Mouse (Mus musculus): Measurements from ENCODE around the gene Lifr. TPM values are rescaled to one million over a fixed set of nuclear protein-coding genes. Genes with fewer than 3 reads are reported as not detected.

Lifr gene
- polyA plus RNA-seq, 1 experiment from 2014 or later = 19.8 TPM

GRCm38 (mm10) chr15:7070199-7070794, 20.1 kb upstream of the Lifr start:
- DNase-seq (ENCODE audit: low spot score) (no peak), ATAC-seq (replicated peaks; ENCODE audit: insufficient number of reproducible peaks, low FRiP score, low TSS enrichment, low read depth) (no peak)
- WGBS = 79% methylated on average over 6 of the region's 6 CpGs

GRCm38 (mm10) chr15:7073269-7073668, 17.1 kb upstream of the Lifr start:
- 48% methylated on average over 3 of the region's 3 CpGs for WGBS
- no peaks in the 10 kb centered on the region for H3K9me3 ChIP-seq (replicated peaks; ENCODE audit: control insufficient read depth, low read length)
- DNase-seq (ENCODE audit: low spot score) (no peak), ATAC-seq (replicated peaks; ENCODE audit: insufficient number of reproducible peaks, low FRiP score, low TSS enrichment, low read depth) (no peak)
- H3K9ac ChIP-seq (replicated peaks; ENCODE audit: low read length) = no peak overlapping the region
- H3K4me2 ChIP-seq (ENCODE audit: low read depth, low read length) = no peak overlapping the region
- H3K4me1 ChIP-seq (ENCODE audit: control insufficient read depth, insufficient read depth, low read length) = no peaks in the 10 kb centered on the region
- H3K27ac ChIP-seq (replicated peaks; ENCODE audit: low read depth, low read length) = no peak overlapping the region
- no peaks in the 10 kb centered on the region for H3K27me3 ChIP-seq (ENCODE audit: control insufficient read depth, insufficient read depth, low read length)
- no peak overlapping the region for H3K4me3 ChIP-seq (ENCODE audit: low read depth, low read length)
- no peaks in the 10 kb centered on the region for H3K36me3 ChIP-seq (replicated peaks; ENCODE audit: control insufficient read depth, insufficient read depth, low read depth, low read length)

More at GRCm38 (mm10) chr15:7070199-7070794, 20.1 kb upstream of the Lifr start:
- H3K4me3 ChIP-seq (ENCODE audit: low read depth, low read length) = no peak overlapping the region
- H3K9ac ChIP-seq (replicated peaks; ENCODE audit: low read length) = no peak overlapping the region
- no peak overlapping the region for H3K27ac ChIP-seq (replicated peaks; ENCODE audit: low read depth, low read length)
- no peaks in the 10 kb centered on the region for H3K27me3 ChIP-seq (ENCODE audit: control insufficient read depth, insufficient read depth, low read length)
- H3K4me1 ChIP-seq (ENCODE audit: control insufficient read depth, insufficient read depth, low read length) = no peaks in the 10 kb centered on the region
- no peak overlapping the region for H3K4me2 ChIP-seq (ENCODE audit: low read depth, low read length)
- no peaks in the 10 kb centered on the region for H3K36me3 ChIP-seq (replicated peaks; ENCODE audit: control insufficient read depth, insufficient read depth, low read depth, low read length)
- H3K9me3 ChIP-seq (replicated peaks; ENCODE audit: control insufficient read depth, low read length) = no peaks in the 10 kb centered on the region

GRCm38 (mm10) chr15:7075185-7075584, 15.2 kb upstream of the Lifr start:
- H3K9me3 ChIP-seq (replicated peaks; ENCODE audit: control insufficient read depth, low read length) = no peaks in the 10 kb centered on the region
- H3K27me3 ChIP-seq (ENCODE audit: control insufficient read depth, insufficient read depth, low read length) = no peaks in the 10 kb centered on the region
- ATAC-seq (replicated peaks; ENCODE audit: insufficient number of reproducible peaks, low FRiP score, low TSS enrichment, low read depth) = no peak
- 95% methylated on average over 6 of the region's 6 CpGs for WGBS
- no peak for DNase-seq (ENCODE audit: low spot score)
- H3K4me2 ChIP-seq (ENCODE audit: low read depth, low read length) = no peak overlapping the region
- no peak overlapping the region for H3K4me3 ChIP-seq (ENCODE audit: low read depth, low read length)
- H3K27ac ChIP-seq (replicated peaks; ENCODE audit: low read depth, low read length) = no peak overlapping the region
- no peaks in the 10 kb centered on the region for H3K36me3 ChIP-seq (replicated peaks; ENCODE audit: control insufficient read depth, insufficient read depth, low read depth, low read length)
- no peak overlapping the region for H3K9ac ChIP-seq (replicated peaks; ENCODE audit: low read length)
- no peaks in the 10 kb centered on the region for H3K4me1 ChIP-seq (ENCODE audit: control insufficient read depth, insufficient read depth, low read length)

- Histone ChIP-seq H3K27me3 (ENCODE audit: control insufficient read depth, insufficient read depth, low read length) (no peaks in the 10 kb centered on the region), H3K36me3 (replicated peaks; ENCODE audit: control insufficient read depth, insufficient read depth, low read depth, low read length) (no peaks in the 10 kb centered on the region), H3K9me3 (replicated peaks; ENCODE audit: control insufficient read depth, low read length) (no peaks in the 10 kb centered on the region), H3K27ac (replicated peaks; ENCODE audit: low read depth, low read length) (no peak overlapping the region), H3K4me3 (ENCODE audit: low read depth, low read length) (no peak overlapping the region), H3K4me1 (ENCODE audit: control insufficient read depth, insufficient read depth, low read length) (no peaks in the 10 kb centered on the region), H3K4me2 (ENCODE audit: low read depth, low read length) (no peak overlapping the region), H3K9ac (replicated peaks; ENCODE audit: low read length) (no peak overlapping the region)
- 65% methylated on average over 2 of the region's 2 CpGs for WGBS
- ATAC-seq (replicated peaks; ENCODE audit: insufficient number of reproducible peaks, low FRiP score, low TSS enrichment, low read depth) (no peak), DNase-seq (ENCODE audit: low spot score) (no peak)
These were observed 12.1 kb upstream of the Lifr start for GRCm38 (mm10) chr15:7078356-7078755.

- ATAC-seq (replicated peaks; ENCODE audit: insufficient number of reproducible peaks, low FRiP score, low TSS enrichment, low read depth) (no peak), DNase-seq (ENCODE audit: low spot score) (no peak)
- 91% methylated on average over 4 of the region's 4 CpGs for WGBS
- Histone ChIP-seq H3K9me3 (replicated peaks; ENCODE audit: control insufficient read depth, low read length) (no peaks in the 10 kb centered on the region), H3K27ac (replicated peaks; ENCODE audit: low read depth, low read length) (no peak overlapping the region), H3K27me3 (ENCODE audit: control insufficient read depth, insufficient read depth, low read length) (no peaks in the 10 kb centered on the region), H3K4me1 (ENCODE audit: control insufficient read depth, insufficient read depth, low read length) (no peaks in the 10 kb centered on the region), H3K4me2 (ENCODE audit: low read depth, low read length) (no peak overlapping the region), H3K9ac (replicated peaks; ENCODE audit: low read length) (no peak overlapping the region), H3K36me3 (replicated peaks; ENCODE audit: control insufficient read depth, insufficient read depth, low read depth, low read length) (no peaks in the 10 kb centered on the region), H3K4me3 (ENCODE audit: low read depth, low read length) (no peak overlapping the region)
These were observed 10.6 kb upstream of the Lifr start for GRCm38 (mm10) chr15:7079631-7080337.

GRCm38 (mm10) chr15:7080916-7081626, 9.3 kb upstream of the Lifr start:
- H3K9ac ChIP-seq (replicated peaks; ENCODE audit: low read length) = no peak overlapping the region
- no peaks in the 10 kb centered on the region for H3K9me3 ChIP-seq (replicated peaks; ENCODE audit: control insufficient read depth, low read length)
- no peak overlapping the region for H3K4me2 ChIP-seq (ENCODE audit: low read depth, low read length)
- H3K4me3 ChIP-seq (ENCODE audit: low read depth, low read length) = no peak overlapping the region
- DNase-seq (ENCODE audit: low spot score) = peak; percentile 50
- H3K36me3 ChIP-seq (replicated peaks; ENCODE audit: control insufficient read depth, insufficient read depth, low read depth, low read length) = no peaks in the 10 kb centered on the region
- H3K27ac ChIP-seq (replicated peaks; ENCODE audit: low read depth, low read length) = no peak overlapping the region
- H3K27me3 ChIP-seq (ENCODE audit: control insufficient read depth, insufficient read depth, low read length) = no peaks in the 10 kb centered on the region
- 0 out of 2 replicates have a peak, but pooled peaks have one; percentile 5 for ATAC-seq (replicated peaks; ENCODE audit: insufficient number of reproducible peaks, low FRiP score, low TSS enrichment, low read depth)
- 52% methylated on average over 13 of the region's 15 CpGs for WGBS
- H3K4me1 ChIP-seq (ENCODE audit: control insufficient read depth, insufficient read depth, low read length) = no peaks in the 10 kb centered on the region

- Histone ChIP-seq H3K4me1 (ENCODE audit: control insufficient read depth, insufficient read depth, low read length) (no peaks in the 10 kb centered on the region), H3K36me3 (replicated peaks; ENCODE audit: control insufficient read depth, insufficient read depth, low read depth, low read length) (no peaks in the 10 kb centered on the region), H3K27me3 (ENCODE audit: control insufficient read depth, insufficient read depth, low read length) (no peaks in the 10 kb centered on the region), H3K4me3 (ENCODE audit: low read depth, low read length) (no peak overlapping the region), H3K4me2 (ENCODE audit: low read depth, low read length) (0 out of 2 replicates have a peak overlapping the region, but pooled peaks have one; percentile 10), H3K27ac (replicated peaks; ENCODE audit: low read depth, low read length) (no peak overlapping the region), H3K9me3 (replicated peaks; ENCODE audit: control insufficient read depth, low read length) (no peaks in the 10 kb centered on the region), H3K9ac (replicated peaks; ENCODE audit: low read length) (no peak overlapping the region)
- no peak for DNase-seq (ENCODE audit: low spot score)
- no peak for ATAC-seq (replicated peaks; ENCODE audit: insufficient number of reproducible peaks, low FRiP score, low TSS enrichment, low read depth)
- 49% methylated on average over 15 of the region's 15 CpGs for WGBS
These were observed 8.6 kb upstream of the Lifr start for GRCm38 (mm10) chr15:7081795-7082194.

- Histone ChIP-seq H3K36me3 (replicated peaks; ENCODE audit: control insufficient read depth, insufficient read depth, low read depth, low read length) (no peaks in the 10 kb centered on the region), H3K27ac (replicated peaks; ENCODE audit: low read depth, low read length) (no peak overlapping the region), H3K4me3 (ENCODE audit: low read depth, low read length) (no peak overlapping the region), H3K4me1 (ENCODE audit: control insufficient read depth, insufficient read depth, low read length) (no peaks in the 10 kb centered on the region), H3K4me2 (ENCODE audit: low read depth, low read length) (no peak overlapping the region), H3K9ac (replicated peaks; ENCODE audit: low read length) (no peak overlapping the region), H3K27me3 (ENCODE audit: control insufficient read depth, insufficient read depth, low read length) (no peaks in the 10 kb centered on the region), H3K9me3 (replicated peaks; ENCODE audit: control insufficient read depth, low read length) (no peaks in the 10 kb centered on the region)
- DNase-seq (ENCODE audit: low spot score) = no peak
- WGBS = 87% methylated on average over 3 of the region's 3 CpGs
- ATAC-seq (replicated peaks; ENCODE audit: insufficient number of reproducible peaks, low FRiP score, low TSS enrichment, low read depth) = no peak
These were observed 7.5 kb upstream of the Lifr start for GRCm38 (mm10) chr15:7082901-7083300.

Data from embryonic facial prominence, embryonic 11.5 days (tissue).